Mouse (Mus musculus): Measurements from ENCODE around the gene Aspdh. TPM values are rescaled to one million over a fixed set of nuclear protein-coding genes. Genes with fewer than 3 reads are reported as not detected.

Aspdh gene
- polyA plus RNA-seq, 1 experiment: not detected

DNA sequence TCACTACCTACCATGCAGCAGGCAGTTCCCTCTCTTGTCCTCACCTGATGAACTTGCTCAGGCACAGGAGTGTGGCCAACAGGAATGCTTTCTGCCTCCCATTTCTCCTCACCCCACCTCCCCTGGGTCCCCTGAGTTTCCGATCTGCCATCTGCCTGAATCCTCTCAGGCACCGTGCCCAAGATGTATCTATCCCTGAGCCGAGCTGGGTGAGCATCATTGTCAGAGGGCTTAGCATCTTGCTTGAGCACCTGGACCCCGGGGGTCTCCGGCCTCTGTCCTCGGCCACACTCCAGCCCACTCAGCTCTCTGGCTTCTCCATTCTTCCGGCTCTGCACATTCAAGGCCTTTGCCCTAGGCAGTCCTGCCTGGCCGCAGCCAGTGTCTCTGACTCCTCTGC, 27.3 kb upstream of the Aspdh start:
- TF ChIP-seq POLR2A (IDR thresholded peaks at IDR 0.05; ENCODE audit: insufficient read depth, low read length): no peak
- TF ChIP-seq EP300 (IDR thresholded peaks at IDR 0.05; ENCODE audit: insufficient read depth, low read depth, low read length): no peak
- no peak for TF ChIP-seq CTCF (IDR thresholded peaks at IDR 0.05; ENCODE audit: low read depth, low read length)
- H3K9me3 ChIP-seq (replicated peaks; ENCODE audit: control insufficient read depth, insufficient read depth, low read length, poor library complexity, severe bottlenecking): no peaks in the 10 kb centered on the region
- H3K27ac ChIP-seq (ENCODE audit: insufficient read depth, low read length): no peak overlapping the region
- no peak overlapping the region for H3K4me3 ChIP-seq (ENCODE audit: low read depth, low read length)
- H3K4me1 ChIP-seq (ENCODE audit: control insufficient read depth, insufficient read depth, low read length): peaks cover 2% of the 10 kb centered on the region
- H3K36me3 ChIP-seq (ENCODE audit: control insufficient read depth, insufficient read depth, low read length, poor library complexity, severe bottlenecking): no peaks in the 10 kb centered on the region
- H3K9ac ChIP-seq (ENCODE audit: low read depth, poor library complexity, severe bottlenecking): no peak overlapping the region
- H3K27me3 ChIP-seq (ENCODE audit: control insufficient read depth, insufficient read depth, low read length, poor library complexity, severe bottlenecking): no peaks in the 10 kb centered on the region

DNA sequence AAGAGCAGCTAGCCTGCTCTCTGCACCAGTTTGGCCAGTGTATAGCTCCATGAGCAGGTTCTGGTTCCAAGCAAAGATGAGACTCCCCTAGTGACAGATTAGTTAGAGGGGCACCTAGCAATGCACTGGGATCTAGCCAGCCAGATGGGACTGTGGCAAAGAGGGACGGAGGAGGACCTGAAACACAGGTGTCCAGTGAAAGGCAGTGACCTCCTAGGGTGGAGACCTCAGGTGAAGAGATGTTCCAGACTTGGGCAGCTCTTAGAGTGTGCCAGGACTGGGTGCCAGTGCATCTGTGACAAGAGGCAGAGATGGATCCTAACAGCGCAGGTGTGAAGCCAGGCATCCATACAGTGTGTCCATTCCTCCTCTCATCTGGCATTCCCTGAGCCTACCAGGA, 25.5 kb upstream of the Aspdh start:
- H3K36me3 ChIP-seq (ENCODE audit: control insufficient read depth, insufficient read depth, low read length, poor library complexity, severe bottlenecking): no peaks in the 10 kb centered on the region
- no peaks in the 10 kb centered on the region for H3K4me1 ChIP-seq (ENCODE audit: control insufficient read depth, insufficient read depth, low read length)
- no peak overlapping the region for H3K4me3 ChIP-seq (ENCODE audit: low read depth, low read length)
- no peaks in the 10 kb centered on the region for H3K9me3 ChIP-seq (replicated peaks; ENCODE audit: control insufficient read depth, insufficient read depth, low read length, poor library complexity, severe bottlenecking)
- H3K27ac ChIP-seq (ENCODE audit: insufficient read depth, low read length): no peak overlapping the region
- TF ChIP-seq CTCF (IDR thresholded peaks at IDR 0.05; ENCODE audit: low read depth, low read length) (no peak), EP300 (IDR thresholded peaks at IDR 0.05; ENCODE audit: insufficient read depth, low read depth, low read length) (no peak), POLR2A (IDR thresholded peaks at IDR 0.05; ENCODE audit: insufficient read depth, low read length) (no peak)
- H3K9ac ChIP-seq (ENCODE audit: low read depth, poor library complexity, severe bottlenecking): no peak overlapping the region
- no peaks in the 10 kb centered on the region for H3K27me3 ChIP-seq (ENCODE audit: control insufficient read depth, insufficient read depth, low read length, poor library complexity, severe bottlenecking)

DNA sequence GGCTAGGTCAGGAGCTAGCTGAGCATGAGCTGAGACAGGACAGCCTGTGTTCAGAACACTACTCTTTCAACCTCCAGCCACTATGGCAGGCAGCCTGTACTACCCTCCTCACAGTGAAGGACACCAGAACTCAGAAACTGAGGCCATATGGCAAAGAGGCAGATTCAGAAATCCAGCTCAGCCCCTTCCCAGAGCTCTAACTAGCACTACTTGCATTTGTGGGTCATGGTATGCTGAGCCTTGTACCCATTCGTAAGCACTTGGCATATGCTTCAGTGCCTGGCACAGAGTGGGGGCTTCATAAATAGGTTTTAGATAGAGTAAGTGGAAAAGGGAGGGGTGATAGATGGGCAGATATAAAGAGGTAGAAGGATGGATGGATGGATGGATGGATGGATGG, 24.7 kb upstream of the Aspdh start:
- Histone ChIP-seq H3K4me3 (ENCODE audit: low read depth, low read length) (no peak overlapping the region), H3K9ac (ENCODE audit: low read depth, poor library complexity, severe bottlenecking) (no peak overlapping the region), H3K36me3 (ENCODE audit: control insufficient read depth, insufficient read depth, low read length, poor library complexity, severe bottlenecking) (no peaks in the 10 kb centered on the region), H3K27me3 (ENCODE audit: control insufficient read depth, insufficient read depth, low read length, poor library complexity, severe bottlenecking) (no peaks in the 10 kb centered on the region), H3K9me3 (replicated peaks; ENCODE audit: control insufficient read depth, insufficient read depth, low read length, poor library complexity, severe bottlenecking) (no peaks in the 10 kb centered on the region), H3K4me1 (ENCODE audit: control insufficient read depth, insufficient read depth, low read length) (no peaks in the 10 kb centered on the region), H3K27ac (ENCODE audit: insufficient read depth, low read length) (no peak overlapping the region)
- TF ChIP-seq POLR2A (IDR thresholded peaks at IDR 0.05; ENCODE audit: insufficient read depth, low read length) (no peak), EP300 (IDR thresholded peaks at IDR 0.05; ENCODE audit: insufficient read depth, low read depth, low read length) (no peak), CTCF (IDR thresholded peaks at IDR 0.05; ENCODE audit: low read depth, low read length) (no peak)

DNA sequence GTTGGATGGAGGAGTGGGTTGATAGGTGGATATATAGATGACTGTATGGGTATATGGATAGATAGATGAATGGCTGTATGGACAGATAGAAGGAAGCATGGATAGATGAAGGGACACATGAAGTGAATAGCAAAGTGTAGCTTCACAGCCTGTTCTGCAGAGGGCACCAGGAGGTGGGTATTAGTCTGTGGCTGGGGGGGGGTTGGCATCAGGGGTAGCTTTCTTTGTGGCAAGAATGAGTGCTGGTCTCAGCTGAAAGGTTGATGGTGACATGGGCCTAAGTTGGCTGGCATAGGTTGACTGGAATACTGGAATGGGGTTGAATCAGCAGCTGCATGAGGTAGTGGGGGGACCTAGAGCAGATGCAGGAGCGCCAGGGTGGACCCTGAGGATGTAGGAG, 24.0 kb upstream of the Aspdh start:
- H3K36me3 ChIP-seq (ENCODE audit: control insufficient read depth, insufficient read depth, low read length, poor library complexity, severe bottlenecking): no peaks in the 10 kb centered on the region
- H3K4me1 ChIP-seq (ENCODE audit: control insufficient read depth, insufficient read depth, low read length): no peaks in the 10 kb centered on the region
- H3K4me3 ChIP-seq (ENCODE audit: low read depth, low read length): no peak overlapping the region
- TF ChIP-seq CTCF (IDR thresholded peaks at IDR 0.05; ENCODE audit: low read depth, low read length) (no peak), EP300 (IDR thresholded peaks at IDR 0.05; ENCODE audit: insufficient read depth, low read depth, low read length) (no peak), POLR2A (IDR thresholded peaks at IDR 0.05; ENCODE audit: insufficient read depth, low read length) (no peak)
- H3K9me3 ChIP-seq (replicated peaks; ENCODE audit: control insufficient read depth, insufficient read depth, low read length, poor library complexity, severe bottlenecking): no peaks in the 10 kb centered on the region
- no peak overlapping the region for H3K9ac ChIP-seq (ENCODE audit: low read depth, poor library complexity, severe bottlenecking)
- H3K27me3 ChIP-seq (ENCODE audit: control insufficient read depth, insufficient read depth, low read length, poor library complexity, severe bottlenecking): no peaks in the 10 kb centered on the region
- H3K27ac ChIP-seq (ENCODE audit: insufficient read depth, low read length): no peak overlapping the region

DNA sequence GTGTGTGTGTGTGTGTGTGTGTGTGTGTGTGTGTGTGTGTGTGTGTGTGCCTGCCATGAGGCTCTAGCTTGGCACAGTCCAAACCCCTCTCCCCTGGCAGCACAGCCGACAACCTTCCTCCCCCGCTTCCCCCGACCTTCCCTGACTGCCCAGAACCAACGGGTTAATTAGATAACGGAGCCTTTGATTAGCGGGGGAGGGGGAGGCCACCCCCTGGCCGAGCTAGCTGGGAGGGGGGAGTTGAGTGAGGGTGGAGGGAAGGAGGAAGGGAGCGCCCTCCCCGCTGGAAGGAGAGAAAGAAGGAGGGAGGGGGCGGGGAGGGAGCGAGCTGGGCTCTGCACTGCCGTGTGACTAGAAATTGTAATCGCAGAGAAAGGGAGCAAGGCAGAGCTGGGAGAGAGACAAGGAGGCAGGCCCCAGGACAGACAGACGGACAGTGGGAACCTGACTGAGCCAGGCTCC, 23.5 kb upstream of the Aspdh start:
- H3K36me3 ChIP-seq (ENCODE audit: control insufficient read depth, insufficient read depth, low read length, poor library complexity, severe bottlenecking): no peaks in the 10 kb centered on the region
- no peaks in the 10 kb centered on the region for H3K27me3 ChIP-seq (ENCODE audit: control insufficient read depth, insufficient read depth, low read length, poor library complexity, severe bottlenecking)
- no peaks in the 10 kb centered on the region for H3K9me3 ChIP-seq (replicated peaks; ENCODE audit: control insufficient read depth, insufficient read depth, low read length, poor library complexity, severe bottlenecking)
- no peak overlapping the region for H3K27ac ChIP-seq (ENCODE audit: insufficient read depth, low read length)
- H3K4me3 ChIP-seq (ENCODE audit: low read depth, low read length): no peak overlapping the region
- TF ChIP-seq POLR2A (IDR thresholded peaks at IDR 0.05; ENCODE audit: insufficient read depth, low read length): no peak
- TF ChIP-seq EP300 (IDR thresholded peaks at IDR 0.05; ENCODE audit: insufficient read depth, low read depth, low read length): no peak
- no peak overlapping the region for H3K9ac ChIP-seq (ENCODE audit: low read depth, poor library complexity, severe bottlenecking)
- H3K4me1 ChIP-seq (ENCODE audit: control insufficient read depth, insufficient read depth, low read length): no peaks in the 10 kb centered on the region

DNA sequence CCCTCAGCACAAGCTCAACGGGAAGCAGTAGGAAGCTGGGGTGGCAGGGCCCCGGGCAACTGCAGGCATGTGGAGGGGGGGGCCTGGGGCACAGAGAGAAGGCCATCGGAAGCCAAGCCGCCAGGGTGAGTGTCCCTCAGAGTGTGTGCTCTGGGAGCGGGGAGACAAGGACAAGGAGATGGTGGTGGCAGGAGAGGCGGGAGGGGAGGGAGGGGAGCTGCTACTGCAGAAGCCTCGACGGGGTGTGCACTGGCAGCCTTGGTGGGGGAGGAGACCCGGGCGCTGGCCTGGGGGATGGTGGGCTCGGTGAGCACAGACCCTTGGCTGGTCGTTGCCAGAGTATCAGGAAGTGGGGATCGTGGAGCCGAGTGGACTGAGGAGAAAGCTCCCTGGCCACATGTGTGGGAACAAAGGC, 22.8 kb upstream of the Aspdh start:
- Histone ChIP-seq H3K9me3 (replicated peaks; ENCODE audit: control insufficient read depth, insufficient read depth, low read length, poor library complexity, severe bottlenecking) (no peaks in the 10 kb centered on the region), H3K4me1 (ENCODE audit: control insufficient read depth, insufficient read depth, low read length) (no peaks in the 10 kb centered on the region), H3K27me3 (ENCODE audit: control insufficient read depth, insufficient read depth, low read length, poor library complexity, severe bottlenecking) (no peaks in the 10 kb centered on the region), H3K36me3 (ENCODE audit: control insufficient read depth, insufficient read depth, low read length, poor library complexity, severe bottlenecking) (no peaks in the 10 kb centered on the region), H3K27ac (ENCODE audit: insufficient read depth, low read length) (no peak overlapping the region), H3K9ac (ENCODE audit: low read depth, poor library complexity, severe bottlenecking) (no peak overlapping the region), H3K4me3 (ENCODE audit: low read depth, low read length) (no peak overlapping the region)
- no peak for TF ChIP-seq POLR2A (IDR thresholded peaks at IDR 0.05; ENCODE audit: insufficient read depth, low read length)
- TF ChIP-seq CTCF (IDR thresholded peaks at IDR 0.05; ENCODE audit: low read depth, low read length): no peak
- no peak for TF ChIP-seq EP300 (IDR thresholded peaks at IDR 0.05; ENCODE audit: insufficient read depth, low read depth, low read length)

All from ES-Bruce4 (cell line).